Mouse (Mus musculus) C2C12 (cell line): ENCODE measurements at regions not wholly inside any gene's neighbourhood (a gene's known extent, or its start where the extent isn't known, plus 50 kb on each side); places are given as distances from the start of the nearest gene placed in this dataset.
"Not testable (repeated sequence)": the region's sequence is repeated elsewhere in the genome, so short reads cannot be mapped to it uniquely, and the experiment has no call there.

Experiments
- CTCF ChIP-seq: IDR thresholded peaks from one replicate; pipeline ENCODE4 v1.5.1; 2011; ENCODE audit not compliant: control insufficient read depth, insufficient read depth, insufficient read length
- FOSL1 ChIP-seq: IDR thresholded peaks from one replicate; pipeline ENCODE4 v1.8.0; 2011; ENCODE audit warnings: mild to moderate bottlenecking, low read length; ENCODE audit not compliant: poor library complexity, insufficient read depth, severe bottlenecking
- MYOG ChIP-seq: IDR thresholded peaks from one replicate; pipeline ENCODE4 v1.6.1; 2011; ENCODE audit not compliant: control insufficient read depth, insufficient read length; ENCODE audit errors: extremely low read depth

DNA sequence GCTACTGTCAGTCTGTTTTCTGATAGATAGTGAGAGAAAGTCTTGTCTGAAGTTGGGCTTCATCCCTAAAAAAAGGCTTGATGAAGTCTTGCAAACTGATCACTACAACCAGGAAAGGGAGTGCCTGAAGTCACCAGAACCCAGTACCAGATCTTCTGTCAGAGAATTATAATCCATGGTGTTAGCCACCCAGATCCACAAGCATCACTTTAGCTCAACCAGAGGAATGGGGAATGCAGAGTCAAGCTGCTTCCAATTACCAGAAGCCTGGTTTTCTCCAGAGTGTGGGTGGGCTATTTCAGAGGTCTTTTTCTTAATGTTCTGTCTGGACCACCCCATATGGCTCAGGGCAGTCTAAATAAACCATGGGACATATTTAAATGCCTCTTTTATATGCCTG lies 57.8 kb upstream of the Gm15319 start:
- not testable (repeated sequence) for TF ChIP-seq CTCF, FOSL1, MYOG
